Mouse (Mus musculus): Measurements from ENCODE around the gene Deup1.

GRCm38 (mm10) chr9:15585956-15586355 is 41.8 kb downstream of the Deup1 start:
- no peak for TF ChIP-seq CTCF (IDR thresholded peaks at IDR 0.05; ENCODE audit: borderline replicate concordance, insufficient read depth, low read depth, low read length)
- TF ChIP-seq POLR2A (IDR thresholded peaks at IDR 0.05; ENCODE audit: borderline replicate concordance, insufficient read depth, low read length), result no peak
